Mouse (Mus musculus) thymus, adult 2 months (tissue): Measurements from ENCODE around the gene Sec14l3. TPM values are rescaled to one million over a fixed set of nuclear protein-coding genes. Genes with fewer than 3 reads are reported as not detected.

Experiments
- DNase-seq: peaks from one replicate; pipeline ENCODE4 v3.0.0; 2021
- H3K27ac ChIP-seq: fragments of 200-500 bp; 2 replicates; pipeline ENCODE4 v1.5.1; 2012; ENCODE audit warnings: low read length, control low read depth; ENCODE audit not compliant: control insufficient read depth, insufficient read depth
- H3K27me3 ChIP-seq: fragments of 200-500 bp; 2 replicates; pipeline ENCODE4 v1.6.1; 2012; ENCODE audit warnings: mild to moderate bottlenecking, low read length, moderate library complexity, mixed read lengths; ENCODE audit not compliant: control insufficient read depth, insufficient read depth
- H3K36me3 ChIP-seq: fragments of 200-500 bp; 2 replicates; pipeline ENCODE4 v1.6.1; 2012; ENCODE audit warnings: mild to moderate bottlenecking, low read length, moderate library complexity; ENCODE audit not compliant: control insufficient read depth, insufficient read depth
- H3K4me1 ChIP-seq: fragments of 200-500 bp; replicated peaks from 2 replicates; pipeline ENCODE4 v1.6.1; 2012; ENCODE audit warnings: low read length; ENCODE audit not compliant: control insufficient read depth, insufficient read depth
- H3K4me3 ChIP-seq: fragments of 200-500 bp; 2 replicates; pipeline ENCODE4 v1.5.1; 2012; ENCODE audit warnings: mild to moderate bottlenecking, low read length, control low read depth, moderate library complexity; ENCODE audit not compliant: control insufficient read depth, insufficient read depth
- CTCF ChIP-seq: fragments of 200-500 bp; IDR thresholded peaks from 2 replicates; pipeline ENCODE4 v1.5.1; 2012; ENCODE audit warnings: mild to moderate bottlenecking, control low read depth, low read length, moderate library complexity, borderline replicate concordance; ENCODE audit not compliant: control insufficient read depth, poor library complexity, insufficient read depth; ENCODE audit errors: extremely low read depth
- POLR2A ChIP-seq: fragments of 200-500 bp; IDR thresholded peaks from 2 replicates; pipeline ENCODE4 v1.6.1; 2012; ENCODE audit warnings: mild to moderate bottlenecking, low read length, control low read depth, moderate library complexity; ENCODE audit not compliant: control insufficient read depth, poor library complexity, insufficient read depth; ENCODE audit errors: extremely low read depth
- WGBS: fragments of 180-500 bp; shearing (Covaris S2); methylation state at CpG from one replicate; pipeline ENCODE4 v1.1.7; 2018; 5-methylcytosine and 5-hydroxymethylcytosine counted together
- polyA plus RNA-seq: library from polyadenylated mRNA; depleted of rRNA; stranded (reverse); fragments of >200 nt; gene quantifications from 2 replicates; pipeline ENCODE4 v1.2.3, GENCODE M21; 2012

Sec14l3 gene
- polyA plus RNA-seq, 1 experiment = 0.49 TPM

DNA sequence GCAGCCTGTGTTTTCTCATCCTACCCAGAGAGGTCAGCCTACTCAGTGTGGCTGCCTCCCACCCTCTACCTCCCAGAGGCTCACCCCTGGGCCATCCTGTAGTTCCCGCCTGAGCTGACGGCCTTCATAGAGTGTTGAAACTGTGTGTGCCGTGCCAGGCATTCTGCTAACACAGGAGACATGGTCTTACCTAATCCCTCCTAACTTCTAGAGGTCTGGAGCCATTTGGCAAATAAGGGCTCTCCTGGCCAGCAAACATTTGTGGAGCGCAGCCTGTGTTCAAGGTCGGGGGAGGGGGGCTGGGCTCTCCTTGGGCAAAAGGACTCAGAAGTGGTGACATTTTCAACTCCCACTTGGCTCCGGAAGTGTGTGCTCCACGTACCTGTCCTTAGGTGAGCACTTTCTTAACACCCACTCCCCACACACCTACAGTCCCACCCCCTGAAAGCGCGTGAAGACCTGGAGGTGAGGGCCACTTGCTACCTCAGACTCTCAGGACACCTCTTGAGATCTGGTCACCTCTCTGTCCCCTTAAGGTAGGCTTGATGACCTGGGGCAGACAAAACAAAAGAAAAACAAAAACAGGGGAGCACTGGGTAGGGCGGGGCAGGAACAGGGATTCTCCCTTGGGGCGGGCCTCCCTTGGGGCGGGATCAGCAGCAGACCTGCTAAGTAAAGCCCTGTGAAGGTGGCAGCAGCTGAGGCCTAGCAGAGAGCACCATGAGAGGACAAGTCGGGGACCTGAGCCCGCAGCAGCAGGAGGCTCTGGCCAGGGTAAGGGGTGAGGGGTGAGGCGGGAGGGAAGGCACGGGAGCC, 33.3 kb upstream of the Sec14l3 start, which contains the start of gene Sec14l4:
Gene Sec14l4, plus strand, starts transcription at position 337 of the 816 bp plus-strand sequence.
- Histone ChIP-seq H3K4me1 (no peaks in the 10 kb centered on the region), H3K36me3 (no peaks in the 10 kb centered on the region), H3K27ac (no peak within 1 kb of the TSS), H3K4me3 (no peak within 1 kb of the TSS), H3K27me3 (no peaks in the 10 kb centered on the region)
- DNase-seq = no peak
- TF ChIP-seq CTCF (no peak), POLR2A (no peak)
- WGBS = 90% methylated on average over 16 of the region's 16 CpGs

DNA sequence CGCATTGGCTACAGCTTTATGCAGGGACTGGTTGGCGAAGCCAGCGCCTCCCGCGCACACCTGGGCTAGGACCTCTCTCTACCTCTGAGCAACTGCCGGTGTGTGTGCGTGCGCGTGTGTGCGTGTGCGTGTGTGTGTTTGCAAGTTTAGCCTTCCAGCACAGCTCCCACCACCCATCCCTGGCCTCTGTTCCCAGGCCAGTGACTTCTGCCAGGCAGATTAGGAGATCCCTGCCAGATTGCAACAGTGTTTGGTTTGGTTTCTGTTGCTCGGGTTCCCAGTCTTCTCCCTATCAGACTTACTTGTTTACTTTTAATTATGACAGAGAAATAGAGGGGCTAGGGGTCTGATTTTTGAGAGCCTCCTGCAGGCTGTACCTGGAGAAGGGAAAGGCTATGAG, 32.7 kb upstream of the Sec14l3 start:
- H3K4me3 ChIP-seq = no peak overlapping the region
- WGBS = 91% methylated on average over 12 of the region's 12 CpGs
- H3K27me3 ChIP-seq = no peaks in the 10 kb centered on the region
- TF ChIP-seq CTCF (no peak), POLR2A (no peak)
- no peak for DNase-seq
- H3K27ac ChIP-seq = no peak overlapping the region
- H3K36me3 ChIP-seq = no peaks in the 10 kb centered on the region
- no peaks in the 10 kb centered on the region for H3K4me1 ChIP-seq

GRCm38 (mm10) chr11:4033471-4033870, 31.2 kb upstream of the Sec14l3 start:
- Histone ChIP-seq H3K27ac (no peak overlapping the region), H3K36me3 (no peaks in the 10 kb centered on the region), H3K4me1 (no peaks in the 10 kb centered on the region), H3K27me3 (no peaks in the 10 kb centered on the region), H3K4me3 (no peak overlapping the region)
- DNase-seq = no peak
- 88% methylated on average over 7 of the region's 7 CpGs for WGBS
- TF ChIP-seq POLR2A (no peak), CTCF (no peak)

DNA sequence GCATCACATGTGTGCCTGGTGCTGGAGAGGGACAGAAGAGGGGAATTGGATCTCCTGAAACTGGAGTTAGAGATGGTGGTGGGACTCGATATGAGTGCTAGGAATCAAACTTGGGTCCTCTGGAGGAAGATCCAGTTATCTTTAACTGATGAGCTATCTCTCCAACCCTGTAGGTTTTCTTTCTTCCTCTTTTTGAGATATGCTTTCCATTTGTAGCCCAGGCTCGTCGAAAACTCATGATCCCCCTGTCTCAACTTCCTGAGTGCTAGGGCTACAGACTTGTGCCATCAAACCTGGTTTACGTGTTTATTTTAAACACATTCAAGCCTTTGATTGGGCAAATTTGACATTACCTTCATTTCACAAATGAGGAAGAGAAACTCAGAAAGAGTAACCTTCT, 30.5 kb upstream of the Sec14l3 start:
- Histone ChIP-seq H3K36me3 (no peaks in the 10 kb centered on the region), H3K4me1 (no peaks in the 10 kb centered on the region), H3K27ac (no peak overlapping the region), H3K27me3 (no peaks in the 10 kb centered on the region), H3K4me3 (no peak overlapping the region)
- TF ChIP-seq POLR2A (no peak), CTCF (no peak)
- 44% methylated on average over 4 of the region's 4 CpGs for WGBS
- DNase-seq = no peak

DNA sequence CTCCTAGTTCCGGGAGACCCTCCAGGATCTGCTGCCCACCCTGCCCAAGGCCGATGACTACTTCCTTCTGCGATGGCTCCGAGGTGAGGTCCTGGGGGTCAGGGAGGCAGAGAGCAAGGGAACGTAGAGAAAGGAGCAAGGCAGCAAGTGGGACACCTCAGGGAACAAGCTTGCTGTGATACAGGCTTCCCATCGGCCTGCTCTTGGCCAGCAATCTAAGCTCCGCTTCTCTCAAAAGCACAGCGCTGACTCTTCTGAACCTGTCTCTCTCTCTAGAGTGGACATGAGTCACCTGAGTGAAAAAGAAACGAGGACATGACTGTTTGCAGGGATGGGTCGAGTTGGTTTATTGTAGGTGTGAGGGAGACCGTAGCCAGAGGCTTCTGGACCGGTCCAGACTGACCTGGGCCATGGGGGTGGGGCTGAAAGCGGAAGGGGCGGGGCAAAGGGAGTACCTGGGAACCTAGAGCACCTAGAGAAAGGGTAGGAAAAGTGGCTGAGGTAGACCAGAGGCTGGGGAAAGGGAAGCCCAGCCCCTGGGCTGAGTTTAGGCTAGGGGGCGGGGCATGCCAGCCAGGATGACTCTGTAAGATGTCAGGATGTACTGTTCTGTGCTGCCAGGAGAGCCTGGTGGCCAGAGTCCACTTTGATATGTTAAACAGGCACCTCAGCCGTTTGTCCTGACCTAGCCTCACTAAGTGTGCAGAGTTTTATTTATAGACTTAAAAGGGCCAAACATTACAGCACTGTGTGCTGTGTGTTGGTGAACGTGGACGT, 29.3 kb upstream of the Sec14l3 start:
- Histone ChIP-seq H3K27me3 (no peaks in the 10 kb centered on the region), H3K36me3 (no peaks in the 10 kb centered on the region), H3K27ac (no peak overlapping the region), H3K4me1 (no peaks in the 10 kb centered on the region), H3K4me3 (no peak overlapping the region)
- WGBS = 80% methylated on average over 18 of the region's 18 CpGs
- DNase-seq = no peak
- TF ChIP-seq POLR2A (no peak), CTCF (no peak)

DNA sequence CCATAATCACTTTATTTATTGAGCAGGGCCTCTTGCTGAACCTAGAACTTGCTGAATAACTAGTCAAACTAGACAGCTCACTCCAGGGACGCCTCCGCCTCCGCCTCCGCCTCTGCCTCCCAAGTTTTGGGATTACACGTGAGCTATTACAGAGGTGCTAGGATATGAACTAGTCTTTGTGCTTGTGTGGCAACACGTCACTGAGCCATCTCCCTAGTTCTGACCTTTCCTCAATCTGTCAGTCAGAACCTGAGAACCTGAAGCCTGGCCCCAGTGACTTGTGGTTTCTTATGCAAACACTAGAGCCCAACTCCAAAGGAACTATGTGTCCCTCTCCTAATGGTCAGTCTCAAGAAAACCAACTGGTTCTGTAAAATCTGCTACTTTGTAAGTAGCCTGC, 28.7 kb upstream of the Sec14l3 start:
- no peaks in the 10 kb centered on the region for H3K36me3 ChIP-seq
- 94% methylated on average over 6 of the region's 6 CpGs for WGBS
- H3K27me3 ChIP-seq = no peaks in the 10 kb centered on the region
- no peaks in the 10 kb centered on the region for H3K4me1 ChIP-seq
- TF ChIP-seq CTCF (no peak), POLR2A (no peak)
- H3K4me3 ChIP-seq = no peak overlapping the region
- DNase-seq = no peak
- no peak overlapping the region for H3K27ac ChIP-seq
